In the genomic region with DNA sequence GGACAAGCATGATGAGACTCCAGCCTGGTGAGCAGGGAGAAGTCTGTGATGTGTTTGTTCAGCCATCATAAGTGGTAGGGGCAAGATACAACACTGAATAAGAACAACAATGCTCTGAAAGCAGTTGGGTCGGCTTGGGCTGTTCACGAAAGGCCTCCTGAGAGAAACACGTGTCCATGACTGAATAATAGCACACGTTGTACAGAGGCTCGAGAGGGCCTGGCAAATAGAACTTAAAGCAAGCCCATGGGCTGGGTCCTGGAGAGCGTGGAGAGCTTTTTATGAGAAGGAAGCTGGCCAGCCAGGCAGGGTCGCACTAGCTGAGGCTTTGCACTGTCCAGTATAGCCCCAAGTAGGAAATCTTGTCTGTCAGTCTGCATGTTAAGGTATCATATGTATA, we compare ENCODE assay signal across 26 mouse cellular contexts. TPM values are rescaled to one million over a fixed set of nuclear protein-coding genes. Genes with fewer than 3 reads are reported as not detected.
DNase-seq lines count a peak whose midpoint lies in the region; ATAC-seq lines count a peak whose summit lies in the region.
"Had no signal": no experiment of that assay in that cellular context is flagged by ENCODE, and none has a peak within 500 bp of the region (broad histone marks: within the 10 kb centered on the region; RNA-seq: fewer than 3 reads in every experiment).

No protein-coding gene starts in this region.

- DNase-seq in heart, adult 11 months, result peak; percentile 60
- DNase-seq in heart, postnatal 4 days, result no peak
- DNase-seq in lung, postnatal 4 days, result no peak
- DNase-seq in urinary bladder, adult 2 months (ENCODE audit: low spot score), result no peak
- DNase-seq in right cerebral cortex, adult 2 months (ENCODE audit: low spot score in 2 of 2), result no peak
- DNase-seq: adrenal gland, postnatal 10 days; adrenal gland, postnatal 36 days; cerebellum, adult 18-20 months; cerebellum, adult 9-10 months; cerebellum, postnatal 14 days; forebrain, postnatal 0 days; gastrocnemius, adult 2 months; gastrocnemius, postnatal 14 days; heart, adult 18-20 months; heart, postnatal 10 days; heart, postnatal 36 days had no signal

- no peak overlapping the region for H3K4me2 ChIP-seq in lung, embryonic 16.5 days (ENCODE audit: low read depth, low read length)
- H3K4me2 ChIP-seq: embryonic facial prominence, embryonic 12.5 days; embryonic facial prominence, embryonic 15.5 days; heart, embryonic 12.5 days; heart, embryonic 15.5 days; hindbrain, embryonic 14.5 days had no signal

- no peaks in the 10 kb centered on the region for H3K9me3 ChIP-seq in lung, embryonic 16.5 days (ENCODE audit: control insufficient read depth, low read length)
- H3K9me3 ChIP-seq in megakaryocyte, embryonic 14.5 days, result no peaks in the 10 kb centered on the region
- H3K9me3 ChIP-seq: embryonic facial prominence, embryonic 12.5 days; embryonic facial prominence, embryonic 15.5 days; heart, embryonic 12.5 days; heart, embryonic 15.5 days had no signal

- no peaks in the 10 kb centered on the region for H3K27me3 ChIP-seq in lung, embryonic 16.5 days (ENCODE audit: control insufficient read depth, insufficient read depth, low read depth, low read length)
- H3K27me3 ChIP-seq in megakaryocyte, embryonic 14.5 days (replicated peaks), result no peaks in the 10 kb centered on the region
- H3K27me3 ChIP-seq: embryonic facial prominence, embryonic 12.5 days; embryonic facial prominence, embryonic 15.5 days; heart, embryonic 12.5 days; heart, embryonic 15.5 days; Patski had no signal

- peak; percentile 28 for ATAC-seq in lung, embryonic 16.5 days (ENCODE audit: low read depth)
- ATAC-seq in megakaryocyte, adult 5-6 weeks (ENCODE audit: poor library complexity, severe bottlenecking), result no peak
- ATAC-seq: forebrain, embryonic 14.5 days; forebrain, postnatal 0 days; Patski had no signal

- no peak overlapping the region for H3K9ac ChIP-seq in lung, embryonic 16.5 days (ENCODE audit: low read length)
- H3K9ac ChIP-seq: embryonic facial prominence, embryonic 12.5 days; embryonic facial prominence, embryonic 15.5 days; forebrain, postnatal 0 days; heart, embryonic 12.5 days; heart, embryonic 15.5 days; hindbrain, embryonic 14.5 days had no signal

- 85% methylated on average over 7 of the region's 7 CpGs for WGBS in lung, embryonic 16.5 days

- no peak overlapping the region for H3K4me3 ChIP-seq in lung, embryonic 16.5 days (ENCODE audit: low read length)
- H3K4me3 ChIP-seq in megakaryocyte, embryonic 14.5 days (replicated peaks), result peak overlapping the region; percentile 66
- H3K4me3 ChIP-seq: embryonic facial prominence, embryonic 12.5 days; embryonic facial prominence, embryonic 15.5 days; gastrocnemius, adult 2 months; heart, embryonic 12.5 days; heart, embryonic 15.5 days had no signal

- peaks cover 18% of the 10 kb centered on the region for H3K36me3 ChIP-seq in lung, embryonic 16.5 days (ENCODE audit: control insufficient read depth, insufficient read depth, low read length)
- H3K36me3 ChIP-seq in megakaryocyte, embryonic 14.5 days (replicated peaks; ENCODE audit: low read length), result peaks cover 93% of the 10 kb centered on the region

- H3K27ac ChIP-seq in lung, embryonic 16.5 days (ENCODE audit: low read length), result no peak overlapping the region
- H3K27ac ChIP-seq: embryonic facial prominence, embryonic 12.5 days; embryonic facial prominence, embryonic 15.5 days; gastrocnemius, adult 2 months; heart, embryonic 15.5 days; hindbrain, embryonic 14.5 days had no signal

- H3K4me1 ChIP-seq in lung, embryonic 16.5 days (replicated peaks; ENCODE audit: control insufficient read depth, insufficient read depth, low read length), result no peaks in the 10 kb centered on the region
- H3K4me1 ChIP-seq in megakaryocyte, embryonic 14.5 days, result peaks cover 59% of the 10 kb centered on the region
- H3K4me1 ChIP-seq: embryonic facial prominence, embryonic 12.5 days; embryonic facial prominence, embryonic 15.5 days had no signal

RNA-seq across cellular contexts. Expression of gene Whamm, which starts 7.3 kb away (rescaled TPM):
- 1 to 10 TPM; 8.3 to 8.4 TPM for total RNA-seq in heart, postnatal 4 days (2021)
- 1.8 and 2.7 TPM in 2 replicates for polyA plus RNA-seq in lung, embryonic 16.5 days (2015; fragmentation: Nextera tagmentation; extraction: Ambion mirVana)
- 18.6 and 29.6 TPM in 2 replicates for polyA plus RNA-seq in megakaryocyte, embryonic 14.5 days (2012; ENCODE audit: insufficient read depth, low replicate concordance)
- 13.9 and 14.1 TPM in 2 replicates for total RNA-seq in megakaryocyte, adult 5-6 weeks (2015)
- 15.9 and 16.9 TPM in 2 replicates for total RNA-seq in megakaryocyte, adult 5-6 weeks (2017)
- polyA plus RNA-seq in urinary bladder, adult 2 months (2012; rRNA removed), result 18.0 and 19.4 TPM in 2 replicates

RNA-seq across cellular contexts. Expression of gene Fsd2, which starts 11.7 kb away (rescaled TPM):
- 100 to 1,000 TPM; 199 to 200 TPM for total RNA-seq in heart, postnatal 4 days (2021)
- polyA plus RNA-seq in lung, embryonic 16.5 days (2015; fragmentation: Nextera tagmentation; extraction: Ambion mirVana), result 1.8 and 2.0 TPM in 2 replicates
- not detected in 2 replicates for polyA plus RNA-seq in megakaryocyte, embryonic 14.5 days (2012; ENCODE audit: insufficient read depth, low replicate concordance)
- 0.05 TPM in 1 of 2 replicates, not detected in the other for total RNA-seq in megakaryocyte, adult 5-6 weeks (2015)
- 0.11 TPM in 1 of 2 replicates, not detected in the other for total RNA-seq in megakaryocyte, adult 5-6 weeks (2017)
- polyA plus RNA-seq in urinary bladder, adult 2 months (2012; rRNA removed), result 0.29 and 0.33 TPM in 2 replicates
- polyA plus RNA-seq: Patski had no signal
